Mouse (Mus musculus) liver, postnatal 0 days (tissue): Measurements from ENCODE around the gene Pdxk.

Experiments
- CTCF ChIP-seq: sonication (generic); IDR thresholded peaks from 2 replicates; pipeline ENCODE4 v1.5.1; 2016; ENCODE audit warnings: antibody characterized with exemption, low read depth
- EP300 ChIP-seq: IDR thresholded peaks from 2 replicates; pipeline ENCODE4 v1.6.1; 2016; ENCODE audit warnings: antibody characterized with exemption, low read depth, mild to moderate bottlenecking

DNA sequence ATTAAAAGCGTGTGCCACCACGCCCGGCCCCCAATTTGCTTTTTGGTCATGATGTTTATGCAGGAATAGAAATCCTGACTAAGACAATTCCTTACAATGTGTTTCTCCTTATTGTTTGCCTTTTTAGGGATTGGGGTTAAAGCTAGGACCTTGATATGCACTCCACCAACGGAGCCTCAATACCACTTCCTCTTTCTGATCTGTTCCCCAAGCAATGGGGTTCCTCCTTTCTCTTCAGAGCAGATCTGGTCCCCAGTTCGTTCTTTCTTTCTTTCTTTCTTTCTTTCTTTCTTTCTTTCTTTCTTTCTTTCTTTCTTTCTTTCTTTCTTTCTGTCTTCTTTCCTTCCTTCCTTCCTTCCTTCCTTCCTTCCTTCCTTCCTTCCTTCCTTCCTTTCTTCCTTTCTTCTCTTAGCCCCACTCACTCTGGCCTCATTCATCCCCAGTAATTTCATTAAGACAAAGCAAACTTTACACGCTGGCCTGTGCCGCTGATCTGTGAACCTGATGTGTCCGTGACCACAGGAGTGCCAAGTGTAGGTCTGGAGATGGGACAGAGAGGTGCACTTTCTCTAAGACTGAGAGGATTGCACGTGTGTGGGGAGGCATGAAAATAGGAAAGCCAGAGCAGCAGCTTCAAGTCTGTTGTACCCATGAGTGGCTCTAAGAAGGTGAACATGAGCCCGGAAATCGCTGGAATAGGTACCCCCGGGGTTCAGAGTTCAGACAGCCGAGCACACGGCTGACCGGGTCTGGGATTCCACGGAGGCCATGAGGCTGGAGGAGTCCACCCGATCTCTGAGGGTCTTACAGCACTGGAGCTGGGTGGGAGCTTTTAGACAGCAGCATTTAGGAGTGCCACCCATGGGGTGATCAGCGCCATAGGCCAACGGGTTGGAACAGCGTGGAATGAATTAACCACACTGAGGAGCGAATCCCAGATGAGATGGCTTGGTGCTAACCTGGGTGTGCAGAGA is 16.5 kb upstream of the Pdxk start:
- TF ChIP-seq CTCF (no peak), EP300 (no peak)
